Mouse (Mus musculus): Measurements from ENCODE around the gene Slc29a2. TPM values are rescaled to one million over a fixed set of nuclear protein-coding genes. Genes with fewer than 3 reads are reported as not detected.
"Not testable (repeated sequence)": the region's sequence is repeated elsewhere in the genome, so short reads cannot be mapped to it uniquely, and the experiment has no call there.

Slc29a2 gene
- polyA plus RNA-seq, 1 experiment from 2014 or later = 1.7 TPM

DNA sequence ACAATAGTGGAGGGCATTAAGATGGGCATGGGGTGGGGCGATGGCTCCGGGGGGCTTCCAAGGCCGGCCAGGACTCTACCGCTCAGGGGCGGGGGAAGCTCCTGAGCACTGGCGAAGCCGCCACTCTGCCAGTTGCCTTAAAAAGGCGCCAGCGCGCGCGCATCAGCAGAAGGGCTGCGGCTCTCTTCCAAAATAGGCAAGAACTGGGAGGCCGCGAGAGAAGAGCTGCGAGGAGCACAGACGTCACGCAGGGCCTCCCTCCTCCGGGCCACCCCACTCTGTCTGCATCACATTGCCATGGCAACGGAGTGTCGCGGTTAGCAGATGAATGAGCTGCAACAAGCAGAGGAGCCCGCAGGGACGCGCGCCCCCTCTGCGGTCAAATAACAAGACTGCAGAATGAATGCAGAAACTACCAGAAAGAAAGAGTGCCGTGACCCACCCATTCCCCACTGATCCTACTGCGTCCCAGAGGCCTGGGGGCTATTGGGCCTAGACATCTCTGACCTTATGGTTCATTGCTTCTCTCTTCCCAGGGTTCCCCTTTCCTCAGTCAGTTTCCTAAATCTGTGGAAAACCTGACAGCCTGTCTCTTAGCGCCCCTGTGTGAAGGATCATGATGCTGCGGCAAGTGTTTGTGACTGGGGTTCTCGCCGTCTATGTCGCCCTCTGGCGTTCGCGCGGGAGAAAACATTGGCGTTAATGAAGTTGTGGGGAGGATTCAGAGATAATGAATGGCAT is 21.8 kb upstream of the Slc29a2 start:
- Histone ChIP-seq H3K9me3 (replicated peaks) (no peaks in the 10 kb centered on the region), H3K27ac (no peak overlapping the region), H3K27me3 (peaks cover 45% of the 10 kb centered on the region), H3K4me1 (replicated peaks) (peaks cover 7% of the 10 kb centered on the region; the same call in 1 of the 2 replicates), H3K9ac (no peak overlapping the region), H3K4me2 (peak overlapping the region; percentile 33), H3K4me3 (replicated peaks) (no peak overlapping the region), H3K36me3 (no peaks in the 10 kb centered on the region)
- ATAC-seq (ENCODE audit: low read depth) (no peak; the same call in 1 of the 2 replicates), DNase-seq (peak; percentile 45)
- 4% methylated on average over 39 of the region's 39 CpGs for WGBS (ENCODE audit: insufficient replicate concordance)

DNA sequence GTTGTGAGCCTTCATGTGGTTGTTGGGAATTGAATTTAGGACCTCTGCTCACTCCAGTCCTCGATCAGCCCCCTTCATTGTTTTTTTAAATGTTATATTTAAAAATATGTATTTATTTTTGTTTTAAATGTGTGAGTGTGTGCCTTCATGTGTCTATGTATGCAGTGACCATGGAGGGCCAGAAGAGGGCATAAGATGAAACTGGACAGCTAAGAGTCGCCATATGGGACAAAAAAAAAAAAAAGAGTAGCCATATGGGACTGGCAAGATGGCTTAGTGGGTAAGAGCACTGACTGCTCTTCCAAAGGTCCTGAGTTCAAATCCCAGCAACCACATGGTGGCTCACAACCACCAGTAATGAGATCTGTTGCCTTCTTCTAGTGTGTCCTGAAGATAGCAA is 20.0 kb upstream of the Slc29a2 start:
- WGBS (ENCODE audit: insufficient replicate concordance) = 20% methylated on average over 2 of the region's 2 CpGs
- H3K9me3 ChIP-seq (replicated peaks); H3K4me2 ChIP-seq; ATAC-seq (ENCODE audit: low read depth); H3K36me3 ChIP-seq; H3K9ac ChIP-seq; DNase-seq; H3K27ac ChIP-seq; H3K4me3 ChIP-seq (replicated peaks); H3K4me1 ChIP-seq (replicated peaks): not testable (repeated sequence)
- peaks cover 32% of the 10 kb centered on the region for H3K27me3 ChIP-seq

DNA sequence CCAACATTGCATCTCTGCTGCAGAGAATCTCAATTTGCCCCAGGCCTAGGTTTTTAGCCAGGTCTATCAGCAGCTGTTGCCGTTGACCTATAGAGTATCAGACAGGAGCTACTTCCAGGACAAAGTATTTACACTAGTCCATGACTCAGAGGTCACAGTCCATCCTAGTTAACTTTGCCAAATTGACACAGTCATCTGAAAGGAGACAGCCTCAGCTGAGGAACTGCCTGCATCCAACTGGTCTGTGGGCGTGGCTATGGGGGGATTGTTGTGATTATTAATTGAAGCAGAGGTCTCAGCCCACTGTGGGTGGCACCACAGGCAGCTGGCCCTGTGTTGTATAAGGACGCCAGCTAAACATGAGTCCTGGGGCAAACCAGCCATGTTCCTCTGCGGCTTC is 18.7 kb upstream of the Slc29a2 start:
- Histone ChIP-seq H3K4me1 (replicated peaks) (peaks cover 7% of the 10 kb centered on the region; the same call in 1 of the 2 replicates), H3K27me3 (peaks cover 24% of the 10 kb centered on the region), H3K36me3 (no peaks in the 10 kb centered on the region), H3K27ac (no peak overlapping the region), H3K9ac (no peak overlapping the region), H3K4me3 (replicated peaks) (no peak overlapping the region), H3K9me3 (replicated peaks) (no peaks in the 10 kb centered on the region), H3K4me2 (no peak overlapping the region)
- ATAC-seq (ENCODE audit: low read depth) = no peak
- WGBS (ENCODE audit: insufficient replicate concordance) = 43% methylated on average over 4 of the region's 4 CpGs
- no peak for DNase-seq

DNA sequence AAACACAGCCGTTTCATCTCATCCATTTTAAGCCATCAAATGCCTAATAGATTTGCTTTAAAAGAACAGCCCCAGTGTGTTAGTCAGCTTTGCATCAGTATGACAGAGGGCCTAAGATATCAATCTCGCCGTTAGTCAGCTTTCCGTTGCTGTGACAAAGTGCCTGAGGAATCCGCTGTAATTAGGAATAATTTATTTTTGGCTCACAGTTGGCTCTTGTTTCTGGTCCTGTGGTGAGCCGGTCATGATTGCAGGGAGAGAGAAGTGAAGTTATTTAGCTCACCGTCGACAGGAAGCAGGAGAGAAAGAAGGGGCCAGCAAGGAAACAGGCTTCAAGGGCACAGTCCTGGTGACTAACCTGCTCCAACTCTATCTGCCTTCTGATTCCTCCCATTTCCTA is 10.5 kb upstream of the Slc29a2 start:
- no peak overlapping the region for H3K4me3 ChIP-seq (replicated peaks)
- H3K9me3 ChIP-seq (replicated peaks) = no peaks in the 10 kb centered on the region
- H3K36me3 ChIP-seq = no peaks in the 10 kb centered on the region
- ATAC-seq (ENCODE audit: low read depth) (no peak), DNase-seq (no peak)
- no peak overlapping the region for H3K27ac ChIP-seq
- H3K9ac ChIP-seq = no peak overlapping the region
- peaks cover 7% of the 10 kb centered on the region for H3K4me1 ChIP-seq (replicated peaks)
- WGBS (ENCODE audit: insufficient replicate concordance) = 43% methylated on average over 8 of the region's 8 CpGs
- H3K27me3 ChIP-seq = peaks cover 7% of the 10 kb centered on the region; the same call in 1 of the 2 replicates
- H3K4me2 ChIP-seq = no peak overlapping the region

DNA sequence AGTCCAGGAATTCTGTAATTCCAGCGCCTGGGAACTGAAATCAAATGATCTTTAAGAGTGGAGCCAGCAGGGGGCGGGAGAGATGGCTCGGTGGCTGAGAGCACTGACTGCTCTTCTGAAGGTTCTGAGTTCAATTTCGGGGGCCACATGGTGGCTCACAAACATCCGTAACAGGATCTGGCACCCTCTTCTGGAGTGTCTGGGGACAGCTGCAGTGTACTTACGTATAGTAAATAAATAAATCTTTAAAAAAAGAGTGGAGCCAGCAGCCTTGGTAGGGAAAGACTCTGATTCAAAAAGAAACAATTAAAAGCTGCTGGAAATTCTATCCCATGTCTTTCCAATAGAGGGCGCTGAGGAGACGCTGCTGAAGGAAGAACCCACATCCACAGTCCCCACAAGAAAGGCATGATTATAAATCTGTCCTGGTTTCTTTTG is 8.7 kb upstream of the Slc29a2 start:
- WGBS (ENCODE audit: insufficient replicate concordance) = 14% methylated on average over 8 of the region's 8 CpGs

DNA sequence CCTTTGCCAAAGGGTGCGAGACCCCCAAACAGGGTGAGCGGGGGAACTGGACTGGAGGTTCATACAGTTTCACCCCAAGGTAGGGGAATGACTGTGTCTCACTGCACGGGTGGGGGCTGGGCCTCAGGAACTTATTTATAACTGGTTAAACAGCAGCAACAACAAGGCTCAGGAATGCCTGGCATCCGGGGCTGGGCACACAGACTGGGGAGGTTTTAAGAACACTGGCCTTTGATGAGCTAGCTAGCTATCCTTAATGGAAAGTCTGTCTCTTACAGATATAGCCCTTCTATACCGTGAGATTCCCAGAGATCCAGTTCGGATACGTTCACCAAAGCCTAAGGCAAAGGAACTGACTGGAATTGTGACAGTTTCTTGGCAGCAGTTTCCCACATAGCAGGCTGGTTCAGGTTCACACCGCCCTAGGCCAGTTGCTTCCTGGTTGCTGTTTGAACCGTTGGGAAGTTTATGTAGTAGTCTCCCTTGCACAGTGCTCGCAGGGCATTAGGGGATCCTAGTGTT is 7.4 kb upstream of the Slc29a2 start:
- H3K9me3 ChIP-seq (replicated peaks) = no peaks in the 10 kb centered on the region

More for the DNA sequence above, 8.7 kb upstream of the Slc29a2 start:
- DNase-seq (no peak), ATAC-seq (ENCODE audit: low read depth) (no peak)
- H3K27me3 ChIP-seq = peaks cover 7% of the 10 kb centered on the region; the same call in 1 of the 2 replicates
- H3K9ac ChIP-seq = no peak overlapping the region
- no peak overlapping the region for H3K27ac ChIP-seq
- H3K36me3 ChIP-seq = no peaks in the 10 kb centered on the region
- no peaks in the 10 kb centered on the region for H3K9me3 ChIP-seq (replicated peaks)
- peaks cover 7% of the 10 kb centered on the region for H3K4me1 ChIP-seq (replicated peaks)
- no peak overlapping the region for H3K4me2 ChIP-seq
- no peak overlapping the region for H3K4me3 ChIP-seq (replicated peaks)

DNA sequence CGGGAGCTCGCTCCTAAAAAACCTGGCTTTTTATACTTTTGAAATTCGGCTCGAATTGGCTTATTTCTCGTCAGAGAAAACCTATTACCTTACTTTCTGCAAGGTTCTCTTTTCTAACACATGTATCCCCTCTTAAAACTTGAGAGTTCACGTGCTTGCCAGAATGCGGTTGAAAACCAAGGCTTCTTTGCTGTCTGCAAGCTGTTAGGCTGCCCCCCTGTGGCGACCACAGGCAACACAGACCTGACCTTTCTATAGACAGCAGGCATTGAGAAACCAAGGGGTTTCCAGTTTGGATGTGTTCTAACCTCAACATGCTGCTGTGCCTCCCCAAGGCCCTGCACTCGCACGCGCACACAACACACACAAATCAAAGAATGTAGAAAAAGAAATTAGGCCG is 6.9 kb upstream of the Slc29a2 start:
- Histone ChIP-seq H3K27me3 (peaks cover 7% of the 10 kb centered on the region; the same call in 1 of the 2 replicates), H3K27ac (no peak overlapping the region), H3K4me2 (no peak overlapping the region), H3K9me3 (replicated peaks) (no peaks in the 10 kb centered on the region), H3K36me3 (no peaks in the 10 kb centered on the region), H3K9ac (no peak overlapping the region), H3K4me1 (replicated peaks) (peaks cover 7% of the 10 kb centered on the region), H3K4me3 (replicated peaks) (no peak overlapping the region)
- WGBS (ENCODE audit: insufficient replicate concordance) = 16% methylated on average over 12 of the region's 12 CpGs
- peak; percentile 60 for DNase-seq
- ATAC-seq (ENCODE audit: low read depth) = no peak

More for the DNA sequence above, 7.4 kb upstream of the Slc29a2 start:
- DNase-seq (no peak), ATAC-seq (ENCODE audit: low read depth) (no peak)
- 36% methylated on average over 10 of the region's 10 CpGs for WGBS (ENCODE audit: insufficient replicate concordance)
- Histone ChIP-seq H3K4me2 (no peak overlapping the region), H3K36me3 (no peaks in the 10 kb centered on the region), H3K27me3 (peaks cover 7% of the 10 kb centered on the region; the same call in 1 of the 2 replicates), H3K9ac (no peak overlapping the region), H3K4me1 (replicated peaks) (peaks cover 7% of the 10 kb centered on the region), H3K4me3 (replicated peaks) (no peak overlapping the region), H3K27ac (no peak overlapping the region)

DNA sequence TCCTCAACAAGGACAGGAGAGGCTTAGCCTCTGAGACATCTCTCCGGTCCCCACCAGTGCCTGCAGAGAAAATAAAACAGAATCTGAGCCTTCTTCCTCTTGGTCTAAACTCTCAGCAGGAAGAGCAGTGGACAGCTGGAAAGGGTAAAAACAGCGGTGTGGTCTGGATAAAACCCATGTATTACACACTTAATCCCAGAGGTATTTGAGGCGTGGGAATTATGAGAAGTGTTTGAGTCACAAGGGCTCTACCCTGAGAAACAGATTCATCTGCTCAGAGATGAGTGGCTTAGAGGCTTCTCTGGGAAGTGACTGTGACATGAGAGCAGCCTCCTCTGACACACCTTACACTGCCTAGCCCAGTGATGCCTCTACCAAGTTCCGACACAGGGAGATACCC is 6.0 kb upstream of the Slc29a2 start:
- WGBS (ENCODE audit: insufficient replicate concordance) = 68% methylated on average over 4 of the region's 4 CpGs
- Histone ChIP-seq H3K9me3 (replicated peaks) (no peaks in the 10 kb centered on the region), H3K36me3 (no peaks in the 10 kb centered on the region), H3K4me3 (replicated peaks) (no peak overlapping the region), H3K9ac (no peak overlapping the region), H3K4me1 (replicated peaks) (peaks cover 7% of the 10 kb centered on the region), H3K27me3 (peaks cover 4% of the 10 kb centered on the region; the same call in 1 of the 2 replicates), H3K27ac (no peak overlapping the region), H3K4me2 (no peak overlapping the region)
- no peak for ATAC-seq (ENCODE audit: low read depth)
- DNase-seq = no peak

DNA sequence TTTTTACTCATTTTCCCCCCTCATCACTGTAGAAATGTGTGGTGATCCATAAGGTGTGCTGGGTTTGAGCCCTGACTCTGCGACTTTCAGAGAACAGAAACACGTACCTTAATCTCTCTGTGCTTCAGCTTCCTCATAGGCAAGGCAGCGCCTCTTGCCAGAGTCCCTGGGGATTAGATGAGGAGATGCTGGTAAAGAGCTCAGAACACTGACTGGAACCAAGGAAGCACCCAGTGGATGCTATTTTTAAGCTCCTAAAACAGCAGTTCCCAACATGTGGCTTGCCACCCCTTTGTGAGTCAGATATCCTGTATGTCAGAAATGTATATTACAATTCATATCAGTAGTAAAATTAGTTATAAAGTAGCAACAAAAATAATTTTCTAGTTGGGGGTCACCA is 5.5 kb upstream of the Slc29a2 start:
- ATAC-seq (ENCODE audit: low read depth) (no peak), DNase-seq (no peak)
- 67% methylated on average over 3 of the region's 3 CpGs for WGBS (ENCODE audit: insufficient replicate concordance)
- Histone ChIP-seq H3K4me1 (replicated peaks) (peaks cover 10% of the 10 kb centered on the region), H3K9ac (no peak overlapping the region), H3K27me3 (no peaks in the 10 kb centered on the region), H3K9me3 (replicated peaks) (no peaks in the 10 kb centered on the region), H3K4me3 (replicated peaks) (no peak overlapping the region), H3K4me2 (no peak overlapping the region), H3K27ac (no peak overlapping the region), H3K36me3 (no peaks in the 10 kb centered on the region)

DNA sequence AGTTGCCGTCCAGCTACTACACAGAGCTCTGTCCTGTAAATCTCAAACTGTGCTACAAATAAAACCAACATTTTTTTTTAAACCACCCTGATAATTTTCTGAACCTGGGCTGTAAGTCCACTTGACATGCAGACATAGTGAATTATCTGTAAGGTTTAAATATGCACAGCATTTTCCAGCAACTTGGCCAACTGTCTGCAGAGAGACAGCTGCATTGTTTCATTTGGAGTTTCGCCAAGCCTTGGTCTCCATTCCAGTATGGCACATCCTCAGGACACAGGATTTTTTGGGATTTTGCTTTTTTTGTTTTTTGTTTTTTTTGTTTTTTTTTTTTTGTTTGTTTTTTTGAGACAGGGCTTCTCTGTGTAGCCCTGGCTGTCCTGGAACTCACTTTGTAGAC is 2.2 kb upstream of the Slc29a2 start:
- H3K36me3 ChIP-seq = no peaks in the 10 kb centered on the region
- H3K4me2 ChIP-seq = no peak overlapping the region
- DNase-seq = no peak
- no peak overlapping the region for H3K27ac ChIP-seq
- no peak overlapping the region for H3K9ac ChIP-seq
- H3K4me3 ChIP-seq (replicated peaks) = no peak overlapping the region
- no peaks in the 10 kb centered on the region for H3K9me3 ChIP-seq (replicated peaks)
- H3K4me1 ChIP-seq (replicated peaks) = peaks cover 22% of the 10 kb centered on the region
- ATAC-seq (ENCODE audit: low read depth) = no peak
- no peaks in the 10 kb centered on the region for H3K27me3 ChIP-seq
- 73% methylated on average over 2 of the region's 2 CpGs for WGBS (ENCODE audit: insufficient replicate concordance)

DNA sequence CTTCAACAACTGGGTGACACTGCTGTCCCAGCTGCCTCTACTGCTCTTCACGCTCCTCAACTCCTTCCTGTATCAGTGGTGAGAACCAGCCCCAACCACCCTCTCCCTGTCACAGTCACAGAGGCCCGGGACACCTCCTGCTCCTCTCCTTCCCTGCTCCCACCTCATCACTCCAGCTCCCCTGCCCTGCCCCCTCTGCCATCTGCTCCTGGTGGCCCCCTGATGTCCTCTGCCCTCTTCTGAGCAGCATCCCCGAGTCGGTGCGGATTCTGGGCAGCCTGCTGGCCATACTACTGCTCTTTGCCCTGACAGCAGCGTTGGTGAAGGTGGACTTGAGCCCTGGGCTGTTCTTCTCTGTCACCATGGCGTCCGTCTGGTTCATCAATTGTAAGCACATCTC is 2.5 kb downstream of the Slc29a2 start:
- Histone ChIP-seq H3K27me3 (no peaks in the 10 kb centered on the region), H3K9me3 (replicated peaks) (no peaks in the 10 kb centered on the region), H3K9ac (no peak overlapping the region), H3K4me3 (replicated peaks) (no peak overlapping the region), H3K36me3 (peaks cover 29% of the 10 kb centered on the region; the same call in 1 of the 2 replicates), H3K4me2 (no peak overlapping the region), H3K4me1 (replicated peaks) (peaks cover 18% of the 10 kb centered on the region), H3K27ac (no peak overlapping the region)
- ATAC-seq (ENCODE audit: low read depth) = no peak
- DNase-seq = no peak
- 79% methylated on average over 8 of the region's 8 CpGs for WGBS (ENCODE audit: insufficient replicate concordance)

DNA sequence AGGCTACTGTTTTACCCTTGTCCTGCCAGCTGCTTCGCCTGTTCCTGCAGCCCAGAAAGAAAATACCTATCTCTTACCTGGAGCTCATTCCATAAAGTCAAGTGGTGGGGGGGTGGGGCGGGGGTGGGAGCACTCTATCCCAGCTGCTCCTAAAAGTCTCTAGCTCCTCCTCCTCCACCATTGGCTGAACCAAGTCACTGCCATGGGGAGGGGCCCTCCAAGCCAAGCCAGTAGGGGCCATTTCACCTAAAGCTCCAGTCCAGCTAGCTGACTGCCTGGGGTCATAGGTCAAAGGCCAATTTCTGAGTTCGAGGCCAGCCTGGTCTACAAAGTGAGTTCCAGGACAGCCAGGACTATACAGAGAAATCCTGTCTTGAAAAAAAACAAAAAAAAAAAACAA is 9.0 kb downstream of the Slc29a2 start:
- WGBS (ENCODE audit: insufficient replicate concordance) = 60% methylated on average over 3 of the region's 3 CpGs
- DNase-seq = no peak
- H3K9ac ChIP-seq = no peak overlapping the region

More for the DNA sequence above, 9.0 kb downstream of the Slc29a2 start:
- Histone ChIP-seq H3K4me2 (no peak overlapping the region), H3K27me3 (no peaks in the 10 kb centered on the region), H3K4me3 (replicated peaks) (no peak overlapping the region), H3K36me3 (peaks cover 24% of the 10 kb centered on the region), H3K27ac (no peak overlapping the region), H3K9me3 (replicated peaks) (no peaks in the 10 kb centered on the region), H3K4me1 (replicated peaks) (peaks cover 3% of the 10 kb centered on the region)
- no peak for ATAC-seq (ENCODE audit: low read depth)
